Mouse (Mus musculus): ENCODE results near the gene Macf1. TPM values are rescaled to one million over a fixed set of nuclear protein-coding genes. Genes with fewer than 3 reads are reported as not detected.
A peak's percentile ranks its signal among the peaks of the same experiment; 100 is the strongest.

Macf1 gene
- polyA plus RNA-seq, 1 experiment from 2014 or later: 28.9 TPM

- no peaks in the 10 kb centered on the region for H3K9me3 ChIP-seq (ENCODE audit: control insufficient read depth, low read length)
- DNase-seq (ENCODE audit: low spot score) (no peak), ATAC-seq (ENCODE audit: low FRiP score, low TSS enrichment) (no peak)
- no peak overlapping the region for H3K9ac ChIP-seq (ENCODE audit: low read length)
- TF ChIP-seq CTCF (IDR thresholded peaks at IDR 0.05; ENCODE audit: low read depth) (no peak), EP300 (optimal IDR thresholded peaks at IDR 0.05) (no peak)
- no peak overlapping the region for H3K27ac ChIP-seq (replicated peaks)
- H3K27me3 ChIP-seq (ENCODE audit: control insufficient read depth, insufficient read depth, low read length): no peaks in the 10 kb centered on the region
- no peaks in the 10 kb centered on the region for H3K4me1 ChIP-seq (replicated peaks; ENCODE audit: control insufficient read depth, insufficient read depth)
- no peaks in the 10 kb centered on the region for H3K36me3 ChIP-seq (ENCODE audit: control insufficient read depth, insufficient read depth, low read length)
- WGBS: 85% methylated on average over 3 of the region's 3 CpGs
- H3K4me2 ChIP-seq (replicated peaks; ENCODE audit: low read depth): no peak overlapping the region
- no peak overlapping the region for H3K4me3 ChIP-seq (ENCODE audit: low read depth, low read length)
Measured at GRCm38 (mm10) chr4:123314497-123314896, 369.7 kb downstream of the Macf1 start.

GRCm38 (mm10) chr4:123313010-123313409 lies 371.1 kb downstream of the Macf1 start:
- H3K4me1 ChIP-seq (replicated peaks; ENCODE audit: control insufficient read depth, insufficient read depth): no peaks in the 10 kb centered on the region
- H3K27ac ChIP-seq (replicated peaks): no peak overlapping the region
- no peak overlapping the region for H3K4me2 ChIP-seq (replicated peaks; ENCODE audit: low read depth)
- no peaks in the 10 kb centered on the region for H3K36me3 ChIP-seq (ENCODE audit: control insufficient read depth, insufficient read depth, low read length)
- TF ChIP-seq CTCF (IDR thresholded peaks at IDR 0.05; ENCODE audit: low read depth): no peak
- TF ChIP-seq EP300 (optimal IDR thresholded peaks at IDR 0.05): no peak
- no peak overlapping the region for H3K9ac ChIP-seq (ENCODE audit: low read length)
- no peak for ATAC-seq (ENCODE audit: low FRiP score, low TSS enrichment)
- H3K27me3 ChIP-seq (ENCODE audit: control insufficient read depth, insufficient read depth, low read length): no peaks in the 10 kb centered on the region
- H3K9me3 ChIP-seq (ENCODE audit: control insufficient read depth, low read length): no peaks in the 10 kb centered on the region
- no peak for DNase-seq (ENCODE audit: low spot score)
- 77% methylated on average over 6 of the region's 6 CpGs for WGBS
- no peak overlapping the region for H3K4me3 ChIP-seq (ENCODE audit: low read depth, low read length)

GRCm38 (mm10) chr4:123311845-123312244 lies 372.3 kb downstream of the Macf1 start:
- Histone ChIP-seq H3K9ac (ENCODE audit: low read length) (no peak overlapping the region), H3K27ac (replicated peaks) (no peak overlapping the region), H3K4me1 (replicated peaks; ENCODE audit: control insufficient read depth, insufficient read depth) (no peaks in the 10 kb centered on the region), H3K4me3 (ENCODE audit: low read depth, low read length) (no peak overlapping the region), H3K36me3 (ENCODE audit: control insufficient read depth, insufficient read depth, low read length) (no peaks in the 10 kb centered on the region), H3K4me2 (replicated peaks; ENCODE audit: low read depth) (no peak overlapping the region), H3K9me3 (ENCODE audit: control insufficient read depth, low read length) (no peaks in the 10 kb centered on the region), H3K27me3 (ENCODE audit: control insufficient read depth, insufficient read depth, low read length) (no peaks in the 10 kb centered on the region)
- 51% methylated on average over 7 of the region's 7 CpGs for WGBS
- no peak for ATAC-seq (ENCODE audit: low FRiP score, low TSS enrichment)
- TF ChIP-seq CTCF (IDR thresholded peaks at IDR 0.05; ENCODE audit: low read depth) (no peak), EP300 (optimal IDR thresholded peaks at IDR 0.05) (no peak)
- DNase-seq (ENCODE audit: low spot score): no peak

DNA sequence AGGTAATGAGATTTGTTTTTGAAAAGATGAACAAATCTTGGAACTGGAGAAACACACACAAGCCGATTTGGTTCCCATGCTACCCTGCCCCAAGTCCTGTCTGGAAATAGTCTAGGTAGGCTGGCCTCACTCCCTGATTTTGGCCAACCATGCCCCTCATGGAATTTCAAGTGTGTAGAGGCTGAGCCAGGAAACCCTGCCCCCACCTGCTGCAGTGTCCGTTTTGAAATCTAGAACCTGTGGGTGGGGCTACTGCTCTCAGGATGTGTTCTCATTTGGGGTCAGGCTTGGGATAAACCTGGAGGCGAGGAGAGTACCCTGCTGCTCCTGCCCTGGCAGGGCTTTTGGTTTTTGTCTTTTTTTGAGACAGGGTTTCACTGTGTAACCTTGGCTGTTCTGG lies 375.9 kb downstream of the Macf1 start:
- H3K4me3 ChIP-seq (ENCODE audit: low read depth, low read length): no peak overlapping the region
- no peak overlapping the region for H3K9ac ChIP-seq (ENCODE audit: low read length)
- no peaks in the 10 kb centered on the region for H3K4me1 ChIP-seq (replicated peaks; ENCODE audit: control insufficient read depth, insufficient read depth)
- 43% methylated on average over 3 of the region's 3 CpGs for WGBS
- TF ChIP-seq CTCF (IDR thresholded peaks at IDR 0.05; ENCODE audit: low read depth) (no peak), EP300 (optimal IDR thresholded peaks at IDR 0.05) (no peak)
- ATAC-seq (ENCODE audit: low FRiP score, low TSS enrichment) (no peak), DNase-seq (ENCODE audit: low spot score) (no peak)
- no peaks in the 10 kb centered on the region for H3K9me3 ChIP-seq (ENCODE audit: control insufficient read depth, low read length)
- no peak overlapping the region for H3K4me2 ChIP-seq (replicated peaks; ENCODE audit: low read depth)
- no peak overlapping the region for H3K27ac ChIP-seq (replicated peaks)
- no peaks in the 10 kb centered on the region for H3K27me3 ChIP-seq (ENCODE audit: control insufficient read depth, insufficient read depth, low read length)
- H3K36me3 ChIP-seq (ENCODE audit: control insufficient read depth, insufficient read depth, low read length): no peaks in the 10 kb centered on the region

DNA sequence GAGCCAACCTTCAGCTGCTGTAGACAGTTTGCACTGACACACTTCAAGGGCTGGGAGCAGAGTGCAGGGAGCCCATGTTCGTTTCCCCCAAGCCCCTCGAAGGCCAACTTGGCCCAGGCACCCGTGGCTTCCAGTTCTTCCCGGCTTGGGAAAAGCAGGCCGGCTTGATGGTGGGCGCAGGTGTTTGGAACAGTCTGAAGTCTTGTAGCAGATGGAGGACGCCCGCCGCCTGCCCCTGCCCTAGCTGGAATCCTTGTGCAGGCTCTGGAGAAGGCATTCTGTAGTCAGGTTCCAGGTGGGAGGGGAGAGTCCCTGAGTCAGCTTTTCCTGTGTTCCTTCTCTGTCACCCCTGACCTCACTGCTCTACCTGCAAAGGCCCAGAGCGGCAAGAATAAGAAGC lies 377.2 kb downstream of the Macf1 start:
- H3K4me3 ChIP-seq (ENCODE audit: low read depth, low read length): no peak overlapping the region
- WGBS: 89% methylated on average over 10 of the region's 10 CpGs
- H3K27ac ChIP-seq (replicated peaks): no peak overlapping the region
- no peaks in the 10 kb centered on the region for H3K27me3 ChIP-seq (ENCODE audit: control insufficient read depth, insufficient read depth, low read length)
- no peak overlapping the region for H3K4me2 ChIP-seq (replicated peaks; ENCODE audit: low read depth)
- DNase-seq (ENCODE audit: low spot score) (no peak), ATAC-seq (ENCODE audit: low FRiP score, low TSS enrichment) (no peak)
- TF ChIP-seq CTCF (IDR thresholded peaks at IDR 0.05; ENCODE audit: low read depth): no peak
- no peak for TF ChIP-seq EP300 (optimal IDR thresholded peaks at IDR 0.05)
- no peaks in the 10 kb centered on the region for H3K9me3 ChIP-seq (ENCODE audit: control insufficient read depth, low read length)
- no peaks in the 10 kb centered on the region for H3K4me1 ChIP-seq (replicated peaks; ENCODE audit: control insufficient read depth, insufficient read depth)
- H3K36me3 ChIP-seq (ENCODE audit: control insufficient read depth, insufficient read depth, low read length): 0 out of 2 replicates have a peak, but pooled peaks cover 3% of the 10 kb centered on the region
- no peak overlapping the region for H3K9ac ChIP-seq (ENCODE audit: low read length)

DNA sequence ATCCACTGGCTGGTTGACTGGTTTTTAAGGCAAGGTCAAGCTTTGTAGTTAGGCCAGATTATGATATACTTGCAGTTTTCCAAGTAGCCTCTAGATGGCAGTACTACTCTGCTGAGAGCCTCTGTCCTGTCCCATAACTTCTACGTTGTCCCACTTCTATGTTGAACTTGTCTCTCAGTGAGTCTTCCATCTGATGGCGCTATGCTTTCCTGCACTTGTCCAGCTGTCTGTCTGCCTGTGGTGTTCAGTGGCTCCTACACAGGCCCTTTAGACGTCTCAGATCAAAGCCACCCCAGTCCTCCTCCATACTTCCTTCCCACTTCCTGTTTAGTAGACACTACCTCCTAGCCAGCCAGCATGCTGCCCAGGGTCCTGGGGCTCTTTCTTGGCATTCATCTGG lies 378.4 kb downstream of the Macf1 start:
- DNase-seq (ENCODE audit: low spot score) (no peak), ATAC-seq (ENCODE audit: low FRiP score, low TSS enrichment) (peak; percentile 66)
- Histone ChIP-seq H3K9me3 (ENCODE audit: control insufficient read depth, low read length) (no peaks in the 10 kb centered on the region), H3K4me1 (replicated peaks; ENCODE audit: control insufficient read depth, insufficient read depth) (no peaks in the 10 kb centered on the region), H3K4me2 (replicated peaks; ENCODE audit: low read depth) (no peak overlapping the region), H3K27me3 (ENCODE audit: control insufficient read depth, insufficient read depth, low read length) (no peaks in the 10 kb centered on the region), H3K27ac (replicated peaks) (no peak overlapping the region), H3K36me3 (ENCODE audit: control insufficient read depth, insufficient read depth, low read length) (0 out of 2 replicates have a peak, but pooled peaks cover 3% of the 10 kb centered on the region), H3K9ac (ENCODE audit: low read length) (no peak overlapping the region), H3K4me3 (ENCODE audit: low read depth, low read length) (no peak overlapping the region)
- WGBS: 24% methylated on average over 3 of the region's 3 CpGs
- TF ChIP-seq EP300 (optimal IDR thresholded peaks at IDR 0.05): no peak
- TF ChIP-seq CTCF (IDR thresholded peaks at IDR 0.05; ENCODE audit: low read depth): peak; percentile 88

Small RNAs within 50 kb of the gene (microRNA-seq; reads per million reads assigned to microRNA genes)
- gene Mir6398: not detected

Other genes with a start within 250 kb of the Macf1 start
- gene Ndufs5, start 33.8 kb upstream of the Macf1 start, polyA plus RNA-seq (2015; fragmentation: Nextera tagmentation; extraction: Ambion mirVana): 326 and 344 TPM in 2 replicates
- 42.3 and 46.6 TPM in 2 replicates for gene Akirin1, start 66.0 kb upstream of the Macf1 start, polyA plus RNA-seq (2015; fragmentation: Nextera tagmentation; extraction: Ambion mirVana)
- 9.5 and 11.0 TPM in 2 replicates for gene Rhbdl2, start 103.5 kb upstream of the Macf1 start, polyA plus RNA-seq (2015; fragmentation: Nextera tagmentation; extraction: Ambion mirVana)
- not detected in 2 replicates for gene 4933427I04Rik, start 175.3 kb upstream of the Macf1 start, polyA plus RNA-seq (2015; fragmentation: Nextera tagmentation; extraction: Ambion mirVana)
- 82.4 and 90.3 TPM in 2 replicates for gene Mycbp, start 220.5 kb upstream of the Macf1 start, polyA plus RNA-seq (2015; fragmentation: Nextera tagmentation; extraction: Ambion mirVana)
- gene Rragc, start 233.1 kb upstream of the Macf1 start, polyA plus RNA-seq (2015; fragmentation: Nextera tagmentation; extraction: Ambion mirVana): 38.3 and 41.2 TPM in 2 replicates
- gene 4930535I16Rik, start 233.7 kb upstream of the Macf1 start, polyA plus RNA-seq (2015; fragmentation: Nextera tagmentation; extraction: Ambion mirVana): not detected in 2 replicates

Measured in stomach, postnatal 0 days (tissue).